Mouse (Mus musculus) granulocyte monocyte progenitor cell, adult 5-6 weeks (primary cell): ENCODE measurements at regions not wholly inside any gene's neighbourhood (a gene's known extent, or its start where the extent isn't known, plus 50 kb on each side); places are given as distances from the start of the nearest gene placed in this dataset.

Experiments
- ATAC-seq: replicated peaks from 2 replicates; pipeline ENCODE4 v1.8.0; 2016; ENCODE audit warnings: mild to moderate bottlenecking, moderate TSS enrichment, inconsistent platforms; ENCODE audit not compliant: poor library complexity, severe bottlenecking

- no peak for ATAC-seq
These were observed 702.7 kb downstream of the Epm2a start for GRCm38 (mm10) chr10:12045937-12046336.

GRCm38 (mm10) chr10:12059728-12060127 lies 716.5 kb downstream of the Epm2a start:
- no peak for ATAC-seq

GRCm38 (mm10) chr10:12061069-12061861 lies 718.1 kb downstream of the Epm2a start:
- no peak for ATAC-seq

GRCm38 (mm10) chr10:12062302-12062701 lies 719.1 kb downstream of the Epm2a start:
- ATAC-seq = no peak

- no peak for ATAC-seq
These were observed 740.8 kb downstream of the Epm2a start for GRCm38 (mm10) chr10:12083961-12084360.

- ATAC-seq = no peak
These were observed 749.3 kb downstream of the Epm2a start for GRCm38 (mm10) chr10:12092521-12092920.

GRCm38 (mm10) chr10:12096678-12097077 lies 753.5 kb downstream of the Epm2a start:
- no peak for ATAC-seq

GRCm38 (mm10) chr10:12107001-12107418 lies 762.2 kb downstream of the Utrn start:
- no peak for ATAC-seq

GRCm38 (mm10) chr10:12111720-12112119 lies 757.4 kb downstream of the Utrn start:
- no peak for ATAC-seq

- ATAC-seq = no peak
These were observed 753.4 kb downstream of the Utrn start for GRCm38 (mm10) chr10:12115767-12116166.

GRCm38 (mm10) chr10:12116662-12117303 lies 752.4 kb downstream of the Utrn start:
- ATAC-seq = no peak

GRCm38 (mm10) chr10:12124272-12124671 lies 744.9 kb downstream of the Utrn start:
- no peak for ATAC-seq

GRCm38 (mm10) chr10:12129486-12129885 lies 739.7 kb downstream of the Utrn start:
- ATAC-seq = no peak

- no peak for ATAC-seq
These were observed 724.5 kb downstream of the Utrn start for GRCm38 (mm10) chr10:12144691-12145090.

GRCm38 (mm10) chr10:12146942-12147537 lies 722.1 kb downstream of the Utrn start:
- ATAC-seq = no peak

GRCm38 (mm10) chr10:12170243-12170642 lies 698.9 kb downstream of the Utrn start:
- ATAC-seq = no peak

- no peak for ATAC-seq
These were observed 694.9 kb downstream of the Utrn start for GRCm38 (mm10) chr10:12174200-12174818.

GRCm38 (mm10) chr10:12175141-12175540 lies 694.0 kb downstream of the Utrn start:
- no peak for ATAC-seq

GRCm38 (mm10) chr10:12177482-12177881 lies 691.7 kb downstream of the Utrn start:
- no peak for ATAC-seq

GRCm38 (mm10) chr10:12180965-12181364 lies 688.2 kb downstream of the Utrn start:
- ATAC-seq = no peak
